In genomic region chr1:168380241-168380770, GRCm38 (mm10) we compare ENCODE assay signal across 9 mouse cellular contexts. TPM values are rescaled to one million over a fixed set of nuclear protein-coding genes. Genes with fewer than 3 reads are reported as not detected.
DNase-seq lines count a peak whose midpoint lies in the region; ATAC-seq lines count a peak whose summit lies in the region.
"Had no signal": no experiment of that assay in that cellular context is flagged by ENCODE, and none has a peak within 500 bp of the region (broad histone marks: within the 10 kb centered on the region; RNA-seq: fewer than 3 reads in every experiment).

No protein-coding gene starts in this region.

- 35% methylated on average over 9 of the region's 9 CpGs for WGBS in heart, embryonic 12.5 days
- WGBS in large intestine, adult 2 months: 12% methylated on average over 9 of the region's 9 CpGs
- 63% methylated on average over 9 of the region's 9 CpGs for WGBS in hindbrain, embryonic 12.5 days

- peak; percentile 39; the same call in 1 of the 2 replicates for ATAC-seq in heart, embryonic 12.5 days (ENCODE audit: insufficient number of reproducible peaks, low FRiP score)
- no peak for ATAC-seq in erythroid progenitor cell, adult 5-6 weeks (replicated peaks; ENCODE audit: low FRiP score, poor library complexity, severe bottlenecking)
- no peak for ATAC-seq in frontal cortex, adult (ENCODE audit: low TSS enrichment)
- ATAC-seq in hindbrain, embryonic 12.5 days (ENCODE audit: low FRiP score): no peak

- H3K9ac ChIP-seq in heart, embryonic 12.5 days: no peak overlapping the region; the same call in 1 of the 2 replicates
- no peak overlapping the region for H3K9ac ChIP-seq in hindbrain, embryonic 12.5 days

- H3K4me3 ChIP-seq in heart, embryonic 12.5 days: no peak overlapping the region
- no peak overlapping the region for H3K4me3 ChIP-seq in hindbrain, embryonic 12.5 days

- H3K4me2 ChIP-seq in heart, embryonic 12.5 days: peak overlapping the region; percentile 17
- no peak overlapping the region for H3K4me2 ChIP-seq in hindbrain, embryonic 12.5 days (replicated peaks)

- no peaks in the 10 kb centered on the region for H3K27me3 ChIP-seq in heart, embryonic 12.5 days (replicated peaks)
- H3K27me3 ChIP-seq in hindbrain, embryonic 12.5 days: no peaks in the 10 kb centered on the region

- 0 out of 2 replicates have a peak, but pooled peaks cover 6% of the 10 kb centered on the region for H3K36me3 ChIP-seq in heart, embryonic 12.5 days
- 0 out of 2 replicates have a peak, but pooled peaks cover 2% of the 10 kb centered on the region for H3K36me3 ChIP-seq in hindbrain, embryonic 12.5 days

- H3K4me1 ChIP-seq in heart, embryonic 12.5 days (replicated peaks): peaks cover 57% of the 10 kb centered on the region
- peaks cover 67% of the 10 kb centered on the region for H3K4me1 ChIP-seq in hindbrain, embryonic 12.5 days

- peak overlapping the region; percentile 72 for H3K27ac ChIP-seq in heart, embryonic 12.5 days (ENCODE audit: poor library complexity, severe bottlenecking)
- no peak overlapping the region for H3K27ac ChIP-seq in hindbrain, embryonic 12.5 days

- DNase-seq in brain, adult 2 months (ENCODE audit: low read depth, low spot score): peak; percentile 74
- peak; percentile 70 for DNase-seq in cerebellum, postnatal 25 days
- peak; percentile 56 for DNase-seq in large intestine, adult 2 months (ENCODE audit: low read depth, low spot score)
- no peak for DNase-seq in spleen, postnatal 36 days (ENCODE audit: low spot score in 2 of 2)

- H3K9me3 ChIP-seq in heart, embryonic 12.5 days (replicated peaks): no peaks in the 10 kb centered on the region
- H3K9me3 ChIP-seq in hindbrain, embryonic 12.5 days (replicated peaks): no peaks in the 10 kb centered on the region

RNA-seq across cellular contexts. Expression of gene Pbx1, which starts 51.8 kb away (rescaled TPM):
- polyA plus RNA-seq in heart, embryonic 12.5 days (2016; fragmentation: Nextera tagmentation; extraction: Ambion mirVana): 26.2 and 26.3 TPM in 2 replicates
- polyA plus RNA-seq in large intestine, adult 2 months (2012; rRNA removed): 11.1 and 15.5 TPM in 2 replicates
- 2.5 and 4.6 TPM in 2 replicates for total RNA-seq in erythroid progenitor cell, adult 5-6 weeks (2015; ENCODE audit: low replicate concordance)
- total RNA-seq in erythroid progenitor cell, adult 5-6 weeks (2017; ENCODE audit: low replicate concordance): 1.3 and 2.1 TPM in 2 replicates
- polyA plus RNA-seq in hindbrain, embryonic 12.5 days (2016; fragmentation: Nextera tagmentation; extraction: Ambion mirVana): 56.3 and 59.8 TPM in 2 replicates
- total RNA-seq: MEL had no signal

Comparison
In these comparisons a context has a peak if more than half of its experiments do, and no peak if none do; other contexts are left out.
1. DNase-seq: peak in brain, adult 2 months (single experiment), cerebellum, postnatal 25 days (2 of 2) and large intestine, adult 2 months (single experiment); none in spleen, postnatal 36 days (0 of 2).